Mouse (Mus musculus) kidney, embryonic 15.5 days (tissue): Measurements from ENCODE around the gene Lcn2. TPM values are rescaled to one million over a fixed set of nuclear protein-coding genes. Genes with fewer than 3 reads are reported as not detected.

Experiments used
- ATAC-seq: fragments of 200-750 bp; cut with Nextera tagmentation; replicated peaks from 2 replicates; pipeline ENCODE4 v1.8.0; 2017; ENCODE audit warnings: moderate TSS enrichment; ENCODE audit not compliant: low FRiP score
- H3K27ac ChIP-seq: fragments of 300-500 bp; sonication (generic); 2 replicates; pipeline ENCODE4 v1.5.1; 2015; ENCODE audit warnings: mild to moderate bottlenecking, inconsistent platforms
- H3K27me3 ChIP-seq: fragments of 300-500 bp; sonication (generic); 2 replicates; pipeline ENCODE4 v1.6.1; 2015; ENCODE audit warnings: inconsistent platforms
- H3K36me3 ChIP-seq: fragments of 300-500 bp; sonication (generic); 2 replicates; pipeline ENCODE4 v1.6.1; 2015; ENCODE audit warnings: inconsistent platforms
- H3K4me1 ChIP-seq: fragments of 300-500 bp; sonication (generic); 2 replicates; pipeline ENCODE4 v1.6.1; 2015; ENCODE audit warnings: inconsistent platforms
- H3K4me2 ChIP-seq: fragments of 300-500 bp; sonication (generic); 2 replicates; pipeline ENCODE4 v1.6.1; 2015; ENCODE audit warnings: moderate library complexity, mild to moderate bottlenecking, inconsistent platforms
- H3K4me3 ChIP-seq: fragments of 300-500 bp; sonication (generic); replicated peaks from 2 replicates; pipeline ENCODE4 v1.5.1; 2015; ENCODE audit warnings: mild to moderate bottlenecking, inconsistent platforms
- H3K9ac ChIP-seq: fragments of 300-500 bp; sonication (generic); 2 replicates; pipeline ENCODE4 v1.6.1; 2015; ENCODE audit warnings: mild to moderate bottlenecking, inconsistent platforms
- H3K9me3 ChIP-seq: fragments of 300-500 bp; sonication (generic); replicated peaks from 2 replicates; pipeline ENCODE4 v1.6.1; 2016; ENCODE audit warnings: inconsistent platforms
- WGBS: fragments of 180-500 bp; shearing (Covaris S2); methylation state at CpG from one replicate; pipeline ENCODE4 v1.1.7; 2015; ENCODE audit warnings: mixed read lengths; 5-methylcytosine and 5-hydroxymethylcytosine counted together
- polyA plus RNA-seq: library from polyadenylated mRNA; unstranded; fragments of >200 nt; fragmentation: Nextera tagmentation; extraction: Ambion mirVana; gene quantifications from 2 replicates; pipeline ENCODE4 v1.2.1, GENCODE M21; 2015

The Lcn2 gene
- polyA plus RNA-seq, 1 experiment from 2014 or later, result 9.1 TPM

DNA sequence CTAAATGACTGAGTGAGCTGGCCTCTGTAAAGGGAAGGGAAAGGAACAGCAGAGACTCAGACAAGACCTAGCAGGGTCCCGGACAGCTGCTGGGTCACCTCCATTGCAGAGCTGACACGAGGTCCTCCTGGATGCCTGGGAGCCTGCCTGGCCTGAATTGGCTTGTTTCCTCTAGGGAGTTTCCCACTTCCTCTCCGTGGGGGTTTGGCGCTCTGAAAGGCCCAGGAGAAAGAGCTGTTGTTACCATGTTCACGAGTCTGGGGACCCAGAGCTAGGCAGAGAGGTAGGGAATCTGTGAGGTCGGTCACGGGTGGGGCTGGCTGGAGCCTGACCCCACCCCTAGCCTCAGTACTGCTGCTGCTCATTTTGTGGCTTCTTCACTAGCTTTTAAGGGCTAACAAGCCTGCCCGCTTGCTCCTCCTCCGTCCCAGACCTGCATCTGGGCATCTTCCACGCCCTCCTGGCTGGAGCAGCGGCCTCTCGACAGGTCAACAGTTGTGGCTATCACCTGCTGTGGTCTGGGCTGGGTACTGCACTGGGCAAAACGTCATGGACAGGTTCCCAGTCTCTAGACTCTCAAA is 37.5 kb downstream of the Lcn2 start:
- H3K9me3 ChIP-seq, result no peaks in the 10 kb centered on the region
- peaks cover 36% of the 10 kb centered on the region for H3K4me1 ChIP-seq
- 47% methylated on average over 13 of the region's 13 CpGs for WGBS
- H3K27ac ChIP-seq, result no peak overlapping the region
- no peaks in the 10 kb centered on the region for H3K27me3 ChIP-seq
- ATAC-seq, result no peak
- H3K36me3 ChIP-seq, result no peaks in the 10 kb centered on the region
- no peak overlapping the region for H3K4me2 ChIP-seq
- no peak overlapping the region for H3K4me3 ChIP-seq
- H3K9ac ChIP-seq, result no peak overlapping the region

DNA sequence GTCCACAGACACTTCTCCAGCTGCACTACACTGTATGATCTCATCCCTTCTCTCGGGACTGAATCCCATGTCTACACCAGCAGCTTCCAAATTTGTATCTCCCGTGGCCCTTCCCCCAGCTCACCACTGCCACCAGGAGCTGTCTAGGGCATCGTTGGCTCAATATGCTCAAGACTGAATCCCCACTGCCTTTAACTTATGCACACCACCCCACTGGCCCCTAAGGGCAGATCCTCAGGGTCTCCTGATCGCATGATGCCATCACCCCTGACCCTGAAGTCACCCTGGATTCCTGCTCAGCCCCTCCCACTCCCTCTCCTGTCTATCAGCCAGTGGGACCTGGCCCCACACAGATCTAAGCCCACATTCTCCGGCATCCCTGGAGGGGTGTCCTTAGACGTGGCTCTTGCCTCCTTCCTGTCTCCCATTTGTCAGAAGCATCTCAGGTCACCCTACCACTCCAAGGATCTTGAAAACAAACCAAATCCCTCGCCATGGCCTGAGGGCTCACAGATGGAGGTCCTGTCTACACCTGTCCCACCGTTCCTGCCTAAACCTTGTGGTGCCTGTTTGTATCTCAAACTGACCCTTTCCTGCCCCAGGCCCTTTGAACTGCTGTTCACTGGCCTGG is 38.3 kb downstream of the Lcn2 start:
- no peaks in the 10 kb centered on the region for H3K9me3 ChIP-seq
- H3K27ac ChIP-seq, result no peak overlapping the region
- no peaks in the 10 kb centered on the region for H3K27me3 ChIP-seq
- peaks cover 36% of the 10 kb centered on the region for H3K4me1 ChIP-seq
- H3K4me3 ChIP-seq, result no peak overlapping the region
- no peak for ATAC-seq
- 64% methylated on average over 8 of the region's 8 CpGs for WGBS
- no peak overlapping the region for H3K4me2 ChIP-seq
- no peak overlapping the region for H3K9ac ChIP-seq
- no peaks in the 10 kb centered on the region for H3K36me3 ChIP-seq

DNA sequence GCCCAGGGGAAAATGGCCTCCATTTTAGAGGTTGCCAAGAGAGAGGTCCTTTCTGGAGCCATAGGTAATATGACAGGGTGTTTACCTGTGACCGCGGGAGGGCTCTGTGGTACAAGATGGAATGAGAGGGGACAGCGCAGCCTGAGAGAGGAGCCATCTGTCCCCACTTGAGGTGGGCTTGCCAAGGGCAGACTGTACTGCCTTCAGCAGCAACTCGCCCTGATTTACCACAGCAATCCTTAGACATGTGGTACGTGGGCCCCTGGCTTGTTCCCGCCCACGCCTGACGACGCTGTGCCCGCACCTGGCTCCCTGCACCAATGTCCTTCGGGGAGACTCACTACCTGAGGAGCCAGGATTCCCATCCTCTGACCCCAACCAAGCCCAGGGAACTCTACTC is 39.7 kb downstream of the Lcn2 start:
- Histone ChIP-seq H3K4me3 (no peak overlapping the region), H3K4me1 (peaks cover 30% of the 10 kb centered on the region), H3K9me3 (no peaks in the 10 kb centered on the region), H3K27ac (no peak overlapping the region), H3K27me3 (no peaks in the 10 kb centered on the region), H3K4me2 (no peak overlapping the region), H3K36me3 (no peaks in the 10 kb centered on the region), H3K9ac (no peak overlapping the region)
- no peak for ATAC-seq
- WGBS, result 79% methylated on average over 11 of the region's 11 CpGs

DNA sequence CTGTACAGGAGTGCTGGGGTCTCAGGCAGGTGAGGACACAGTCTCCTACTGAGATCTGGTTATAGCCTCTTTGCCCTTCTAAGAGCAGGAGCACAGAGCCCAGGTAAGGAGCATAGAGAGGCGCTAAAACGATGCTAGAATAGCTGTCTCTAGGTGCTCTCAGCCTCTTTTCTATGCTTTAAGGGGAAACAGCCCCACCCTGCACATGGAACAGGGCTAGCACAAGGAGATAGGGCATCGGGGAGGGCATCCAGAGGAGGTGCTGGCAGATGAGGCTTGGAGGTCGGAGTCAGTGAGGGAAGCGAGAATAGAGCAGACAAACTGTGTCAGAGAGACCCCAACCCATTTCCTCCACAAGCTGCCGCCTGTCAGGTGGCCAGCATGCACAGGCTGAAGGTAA is 41.0 kb downstream of the Lcn2 start:
- peaks cover 18% of the 10 kb centered on the region for H3K4me1 ChIP-seq
- WGBS, result 77% methylated on average over 6 of the region's 6 CpGs
- H3K27me3 ChIP-seq, result no peaks in the 10 kb centered on the region
- no peak overlapping the region for H3K9ac ChIP-seq
- no peak overlapping the region for H3K4me2 ChIP-seq
- H3K4me3 ChIP-seq, result no peak overlapping the region
- H3K9me3 ChIP-seq, result no peaks in the 10 kb centered on the region
- H3K36me3 ChIP-seq, result no peaks in the 10 kb centered on the region
- H3K27ac ChIP-seq, result no peak overlapping the region
- no peak for ATAC-seq

DNA sequence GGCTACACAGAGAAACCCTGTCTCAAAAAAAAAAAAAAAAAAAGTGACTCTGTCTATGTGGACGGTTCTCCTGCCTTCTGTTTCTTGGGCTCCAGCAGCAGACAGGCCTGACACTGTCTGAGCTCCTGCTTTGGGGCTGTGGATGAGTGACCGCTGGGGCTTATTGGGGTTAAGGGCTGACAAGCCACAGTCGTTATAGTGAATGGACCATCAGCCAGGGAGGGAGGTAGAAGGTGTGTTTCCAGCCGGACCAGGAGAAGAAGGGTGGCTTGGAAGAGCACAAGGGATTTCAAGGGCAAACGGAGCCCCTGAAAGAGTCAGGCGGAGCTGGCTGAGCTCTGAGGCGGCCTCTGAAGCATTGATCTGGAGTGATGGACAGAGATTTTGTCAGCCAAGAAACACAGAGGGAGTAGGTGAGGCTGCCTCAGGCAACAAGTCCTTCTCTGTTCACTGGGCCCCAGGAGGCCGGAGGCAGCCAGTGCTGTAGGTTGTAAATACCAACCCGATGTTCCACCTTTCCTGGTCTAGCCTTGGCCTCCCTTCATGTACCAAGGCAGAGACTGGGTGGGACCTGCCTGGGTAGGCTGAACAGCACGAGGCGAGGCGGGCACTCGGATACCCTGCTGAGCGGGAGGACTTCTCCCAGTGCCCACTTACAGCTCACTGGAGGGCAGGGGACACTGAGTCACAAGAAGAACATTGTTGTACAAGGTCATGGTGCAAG is 43.3 kb downstream of the Lcn2 start:
- Histone ChIP-seq H3K36me3 (no peaks in the 10 kb centered on the region), H3K27ac (no peak overlapping the region), H3K4me1 (no peaks in the 10 kb centered on the region), H3K4me2 (no peak overlapping the region), H3K9me3 (no peaks in the 10 kb centered on the region), H3K4me3 (no peak overlapping the region), H3K9ac (no peak overlapping the region), H3K27me3 (no peaks in the 10 kb centered on the region)
- no peak for ATAC-seq
- WGBS, result 71% methylated on average over 14 of the region's 14 CpGs

DNA sequence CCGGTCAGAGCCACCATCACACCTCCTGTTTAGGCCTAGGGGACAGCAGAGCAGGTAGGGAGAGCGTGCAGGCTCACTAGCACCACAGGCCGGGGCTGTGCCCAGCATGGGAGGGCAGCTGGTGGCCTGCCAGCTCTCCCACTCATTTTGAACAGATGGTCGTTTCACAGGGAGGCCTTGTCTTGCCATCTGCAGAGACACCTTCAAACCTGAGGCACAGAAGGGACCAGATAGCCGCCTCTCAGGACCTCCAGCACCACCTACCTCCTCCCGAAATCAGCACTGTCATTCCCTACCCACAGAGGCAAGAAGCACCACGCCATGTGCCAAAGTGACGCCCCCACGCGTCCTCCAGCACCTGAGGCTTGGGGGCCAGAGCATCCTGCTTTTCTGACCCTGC is 44.0 kb downstream of the Lcn2 start:
- no peak for ATAC-seq
- no peak overlapping the region for H3K27ac ChIP-seq
- H3K36me3 ChIP-seq, result no peaks in the 10 kb centered on the region
- H3K27me3 ChIP-seq, result no peaks in the 10 kb centered on the region
- H3K4me3 ChIP-seq, result no peak overlapping the region
- H3K9me3 ChIP-seq, result no peaks in the 10 kb centered on the region
- H3K4me1 ChIP-seq, result no peaks in the 10 kb centered on the region
- H3K9ac ChIP-seq, result no peak overlapping the region
- no peak overlapping the region for H3K4me2 ChIP-seq
- 77% methylated on average over 10 of the region's 10 CpGs for WGBS

DNA sequence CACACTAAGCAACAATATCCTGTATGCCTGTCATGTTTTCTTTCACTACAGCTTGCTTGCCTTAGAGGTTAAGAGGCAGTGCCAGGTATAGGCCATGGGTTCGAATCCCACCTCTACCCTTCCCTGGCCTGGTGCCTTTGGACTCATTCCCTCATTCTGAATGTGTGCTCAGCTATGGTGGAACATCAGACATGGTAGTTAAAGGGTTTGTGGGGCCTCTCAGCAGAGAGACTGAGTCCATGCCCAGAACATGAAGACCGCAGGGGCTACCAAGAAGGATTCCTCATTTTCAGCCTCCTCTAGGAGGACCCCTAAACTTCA is 44.7 kb downstream of the Lcn2 start:
- H3K4me1 ChIP-seq, result no peaks in the 10 kb centered on the region
- H3K27ac ChIP-seq, result no peak overlapping the region
- H3K4me2 ChIP-seq, result no peak overlapping the region
- 97% methylated on average over 2 of the region's 2 CpGs for WGBS
- no peak overlapping the region for H3K4me3 ChIP-seq
- H3K9ac ChIP-seq, result no peak overlapping the region
- H3K9me3 ChIP-seq, result no peaks in the 10 kb centered on the region
- no peak for ATAC-seq
- no peaks in the 10 kb centered on the region for H3K27me3 ChIP-seq
- H3K36me3 ChIP-seq, result no peaks in the 10 kb centered on the region

DNA sequence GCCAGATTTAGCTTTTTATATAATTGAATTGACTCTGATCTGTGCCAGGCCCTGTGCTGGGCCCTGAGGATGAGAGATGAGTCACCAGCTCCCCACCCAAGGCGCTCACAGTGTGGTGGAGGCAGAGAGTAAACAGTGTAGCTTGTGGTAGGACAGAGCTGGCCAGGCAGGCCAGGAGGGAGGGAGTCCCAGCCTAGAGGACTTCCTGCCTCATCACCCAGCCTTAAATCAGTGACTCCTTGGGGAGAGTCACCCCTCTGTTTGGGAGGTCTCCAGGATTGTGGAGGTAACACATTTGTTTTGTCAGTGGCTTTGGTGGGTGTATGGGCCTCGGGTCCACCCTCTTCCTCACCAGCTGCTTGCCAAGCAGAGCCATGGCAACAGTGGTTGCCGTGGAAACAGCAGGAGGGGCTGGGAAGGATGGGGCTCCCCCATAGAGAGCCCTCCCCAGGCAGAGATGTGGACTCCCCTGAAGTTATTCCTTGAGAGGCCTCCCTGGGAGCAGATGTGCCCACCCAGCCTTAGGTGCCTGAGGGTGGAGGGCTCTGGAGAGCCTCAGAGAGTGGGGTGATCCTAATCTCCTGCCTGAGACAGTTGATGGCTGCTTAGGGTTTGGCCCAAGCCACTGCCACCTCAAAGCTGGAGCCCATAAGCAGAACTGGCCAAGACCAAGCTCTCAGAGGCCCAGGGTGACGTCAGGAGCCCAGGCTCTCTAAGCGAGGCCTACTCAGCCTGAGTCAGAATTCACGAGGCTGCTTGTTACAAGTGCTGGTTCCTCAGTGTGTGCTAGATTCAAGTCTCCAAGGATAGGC is 45.3 kb downstream of the Lcn2 start:
- no peak overlapping the region for H3K9ac ChIP-seq
- peaks cover 5% of the 10 kb centered on the region; the same call in 1 of the 2 replicates for H3K36me3 ChIP-seq
- no peaks in the 10 kb centered on the region for H3K27me3 ChIP-seq
- WGBS, result 69% methylated on average over 6 of the region's 6 CpGs
- no peaks in the 10 kb centered on the region for H3K9me3 ChIP-seq
- no peak overlapping the region for H3K4me3 ChIP-seq
- ATAC-seq, result 0 out of 2 replicates have a peak, but pooled peaks have one; percentile 36
- H3K4me2 ChIP-seq, result no peak overlapping the region
- H3K4me1 ChIP-seq, result no peaks in the 10 kb centered on the region
- H3K27ac ChIP-seq, result no peak overlapping the region

DNA sequence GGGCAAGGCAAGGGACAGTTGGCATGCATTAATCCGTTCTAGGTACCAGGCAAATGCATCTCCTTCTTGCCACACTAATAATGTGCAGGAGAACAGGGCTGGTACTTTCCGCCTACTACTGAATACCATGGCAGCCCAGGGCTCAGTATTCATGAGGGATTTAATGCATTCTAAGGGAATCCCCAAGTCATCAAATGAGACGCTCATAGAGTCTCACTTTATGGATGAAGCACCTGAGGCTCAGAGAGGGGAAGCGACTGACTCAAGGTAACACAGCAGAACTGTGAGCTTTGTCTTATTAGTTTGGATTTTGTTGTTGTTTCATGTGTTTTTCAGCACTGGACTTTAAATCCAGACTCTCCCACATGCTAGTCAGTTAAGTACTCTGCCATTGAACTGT is 46.0 kb downstream of the Lcn2 start:
- no peak for ATAC-seq
- H3K27me3 ChIP-seq, result no peaks in the 10 kb centered on the region
- no peak overlapping the region for H3K4me3 ChIP-seq
- no peaks in the 10 kb centered on the region for H3K4me1 ChIP-seq
- H3K27ac ChIP-seq, result no peak overlapping the region
- H3K9ac ChIP-seq, result no peak overlapping the region
- H3K4me2 ChIP-seq, result no peak overlapping the region
- peaks cover 11% of the 10 kb centered on the region; the same call in 1 of the 2 replicates for H3K36me3 ChIP-seq
- no peaks in the 10 kb centered on the region for H3K9me3 ChIP-seq
- WGBS, result 83% methylated on average over 4 of the region's 4 CpGs

DNA sequence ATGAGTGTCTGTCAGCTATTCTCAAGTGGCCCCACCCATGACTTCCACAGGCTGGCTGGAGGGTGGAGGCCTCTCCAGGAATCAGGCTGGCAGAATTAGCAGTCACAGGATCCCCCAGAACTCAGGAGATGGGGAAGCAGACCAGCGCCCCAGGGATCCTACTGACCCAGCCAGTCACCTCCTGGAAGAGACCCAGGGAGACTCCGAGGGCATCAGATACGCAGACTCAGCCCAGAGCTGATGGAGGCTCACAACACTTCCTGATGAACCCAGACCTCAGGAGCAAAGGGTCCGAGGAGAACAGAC is 46.5 kb downstream of the Lcn2 start:
- 86% methylated on average over 4 of the region's 4 CpGs for WGBS
- Histone ChIP-seq H3K9me3 (no peaks in the 10 kb centered on the region), H3K4me2 (no peak overlapping the region), H3K9ac (no peak overlapping the region), H3K4me1 (no peaks in the 10 kb centered on the region), H3K36me3 (peaks cover 11% of the 10 kb centered on the region; the same call in 1 of the 2 replicates), H3K27ac (no peak overlapping the region), H3K27me3 (no peaks in the 10 kb centered on the region), H3K4me3 (no peak overlapping the region)
- no peak for ATAC-seq

DNA sequence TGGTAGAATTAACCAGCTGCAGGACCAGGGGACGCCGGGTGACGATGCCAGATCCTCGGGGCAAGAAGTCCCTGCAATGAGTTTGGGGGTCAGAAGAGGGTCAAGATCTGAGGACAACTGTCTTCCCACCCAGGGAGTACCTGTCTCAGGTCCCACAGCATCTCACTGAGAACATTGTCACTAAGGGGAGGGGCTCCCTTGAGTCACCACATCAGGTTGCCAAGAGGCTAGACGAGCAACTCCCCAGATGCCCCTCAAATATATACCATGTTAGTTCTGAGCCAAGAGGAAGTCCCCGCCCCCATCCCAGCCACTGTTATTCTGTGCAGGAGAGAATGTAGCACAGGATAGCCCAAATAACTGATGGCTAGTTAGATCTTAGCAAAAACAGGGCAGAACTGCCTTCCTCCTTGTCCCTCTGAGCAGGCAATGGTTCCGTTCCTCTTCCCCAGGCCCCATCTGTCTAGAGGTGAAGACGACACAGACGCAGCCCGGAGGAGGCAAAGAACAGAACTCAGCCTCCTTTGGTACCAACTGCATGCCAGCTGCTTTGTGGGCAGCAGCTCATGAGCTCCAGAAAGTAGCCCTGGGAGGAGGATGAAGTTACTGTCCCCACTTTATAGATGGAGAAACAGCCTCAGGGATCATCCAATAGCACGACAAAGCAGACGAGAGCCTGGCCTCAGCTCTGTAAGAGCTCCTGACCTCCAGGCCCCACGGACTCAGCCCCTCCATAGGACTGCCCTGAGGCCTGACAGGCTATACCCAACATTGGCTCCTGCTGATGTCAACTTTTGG is 47.0 kb downstream of the Lcn2 start:
- Histone ChIP-seq H3K4me3 (no peak overlapping the region), H3K27ac (no peak overlapping the region), H3K4me2 (no peak overlapping the region), H3K4me1 (peaks cover 5% of the 10 kb centered on the region), H3K9me3 (no peaks in the 10 kb centered on the region), H3K27me3 (no peaks in the 10 kb centered on the region), H3K36me3 (peaks cover 11% of the 10 kb centered on the region; the same call in 1 of the 2 replicates), H3K9ac (no peak overlapping the region)
- 84% methylated on average over 13 of the region's 13 CpGs for WGBS
- no peak for ATAC-seq
